Mouse (Mus musculus): ENCODE data around the gene Crtam. TPM values are rescaled to one million over a fixed set of nuclear protein-coding genes. Genes with fewer than 3 reads are reported as not detected.

Crtam gene
- total RNA-seq, 2 experiments from 2014 or later, result 0.21 TPM; not detected in 1

- DNase-seq, result no peak
Observed at GRCm38 (mm10) chr9:41007785-41008184, 3.4 kb upstream of the Crtam start.

GRCm38 (mm10) chr9:40997116-40997779, 7.2 kb downstream of the Crtam start:
- DNase-seq, result no peak

GRCm38 (mm10) chr9:40994075-40994474, 10.4 kb downstream of the Crtam start:
- no peak for DNase-seq

GRCm38 (mm10) chr9:40991511-40991910, 12.9 kb downstream of the Crtam start:
- DNase-seq, result no peak

- peak; percentile 28 to 74 for DNase-seq
Observed at GRCm38 (mm10) chr9:40989940-40990588, 14.4 kb downstream of the Crtam start.

GRCm38 (mm10) chr9:40984313-40984712, 20.1 kb downstream of the Crtam start:
- no peak for DNase-seq

GRCm38 (mm10) chr9:40983758-40984157, 20.7 kb downstream of the Crtam start:
- DNase-seq, result no peak

- DNase-seq, result peak in 1 of 2 experiments; percentile 5
Observed at GRCm38 (mm10) chr9:40982480-40982879, 21.9 kb downstream of the Crtam start.

GRCm38 (mm10) chr9:40974042-40974801, 30.2 kb downstream of the Crtam start:
- no peak for DNase-seq

- DNase-seq, result no peak
Observed at GRCm38 (mm10) chr9:40964418-40964714, 40.1 kb downstream of the Crtam start.

- no peak for DNase-seq
Observed at GRCm38 (mm10) chr9:40963586-40964417, 40.6 kb downstream of the Crtam start, which contains the start of gene Jhy. Gene Jhy, minus strand, starts transcription at chr9:40964118.

GRCm38 (mm10) chr9:40961401-40961800, 43.0 kb downstream of the Crtam start:
- DNase-seq, result no peak

- DNase-seq, result no peak
Observed at GRCm38 (mm10) chr9:40949039-40949615, 55.3 kb downstream of the Crtam start.

- no peak for DNase-seq
Observed at GRCm38 (mm10) chr9:40948473-40948872, 56.0 kb downstream of the Crtam start.

GRCm38 (mm10) chr9:40947131-40947530, 57.3 kb downstream of the Crtam start:
- DNase-seq, result peak; percentile 18 to 56

GRCm38 (mm10) chr9:40937425-40937824, 67.0 kb downstream of the Crtam start:
- DNase-seq, result no peak

- no peak for DNase-seq
Observed at GRCm38 (mm10) chr9:40933323-40933722, 71.1 kb downstream of the Crtam start.

GRCm38 (mm10) chr9:40927351-40927980, 77.0 kb downstream of the Crtam start:
- no peak for DNase-seq

Data from heart, adult 18-20 months (tissue).